Comparison of ENCODE assay signal across 8 mouse cellular contexts in the genomic region with DNA sequence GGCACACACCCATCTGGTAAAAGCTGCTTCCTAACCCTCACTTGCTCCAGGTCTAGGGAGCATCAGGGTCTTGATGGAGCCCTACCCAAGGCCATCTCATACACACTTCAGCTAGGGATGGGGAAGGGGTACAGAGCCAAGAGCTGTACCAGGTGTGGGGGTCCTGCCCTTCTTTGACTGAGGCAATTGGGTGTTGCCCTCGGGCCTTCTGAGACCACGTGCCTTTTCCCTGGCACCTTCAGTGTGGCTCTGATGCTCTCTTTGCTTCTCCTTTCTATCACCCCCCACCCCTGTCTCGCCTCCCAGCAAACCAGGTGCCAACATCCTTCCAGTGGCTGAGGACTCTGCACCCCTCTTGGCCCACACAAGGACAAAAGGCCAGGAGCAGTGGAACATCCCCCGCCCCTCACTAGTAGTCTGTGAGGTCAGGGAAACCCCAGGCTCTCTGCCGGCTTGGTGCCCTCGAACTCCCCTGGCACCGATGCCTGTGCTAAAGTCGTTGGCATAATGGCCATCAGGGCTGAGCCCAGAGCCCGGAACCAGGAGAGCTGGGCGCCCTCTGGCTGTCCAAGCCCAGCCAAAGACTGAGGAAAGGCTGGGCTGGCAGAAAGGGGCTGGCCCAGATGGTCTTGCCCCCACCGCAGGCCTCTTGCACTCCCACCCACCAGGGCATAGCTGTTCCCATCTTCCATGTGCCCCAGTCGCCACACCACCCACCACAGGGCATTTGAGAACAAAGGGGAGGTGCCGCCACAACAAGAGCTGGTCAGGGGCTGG.
DNase-seq lines count a peak whose midpoint lies in the region; ATAC-seq and TF ChIP-seq lines count a peak whose summit lies in the region.

No protein-coding gene starts in this region.

- no peak overlapping the region for H3K9ac ChIP-seq in heart, embryonic 12.5 days
- H3K9ac ChIP-seq in liver, embryonic 12.5 days = no peak overlapping the region

- 33% methylated on average over 13 of the region's 13 CpGs for WGBS in heart, embryonic 12.5 days
- 32% methylated on average over 13 of the region's 13 CpGs for WGBS in forebrain, embryonic 10.5 days
- 27% methylated on average over 13 of the region's 13 CpGs for WGBS in liver, embryonic 12.5 days (ENCODE audit: insufficient replicate concordance)
- WGBS in lung, adult 2 months = 43% methylated on average over 13 of the region's 13 CpGs

- H3K27me3 ChIP-seq in heart, embryonic 12.5 days (replicated peaks) = peaks cover 61% of the 10 kb centered on the region
- H3K27me3 ChIP-seq in forebrain, embryonic 10.5 days (ENCODE audit: poor library complexity, severe bottlenecking) = peaks cover 81% of the 10 kb centered on the region
- H3K27me3 ChIP-seq in liver, embryonic 12.5 days (replicated peaks) = peaks cover 73% of the 10 kb centered on the region

- H3K4me2 ChIP-seq in heart, embryonic 12.5 days = peak overlapping the region; percentile 97
- peak overlapping the region; percentile 66 for H3K4me2 ChIP-seq in liver, embryonic 12.5 days

- no peak for DNase-seq in heart, adult 8-10 months (ENCODE audit: low spot score)
- DNase-seq in brain, adult 2 months (ENCODE audit: low read depth, low spot score) = peak; percentile 79
- DNase-seq in forebrain, embryonic 10.5 days (ENCODE audit: extremely low spot score, low spot score) = no peak
- DNase-seq in urinary bladder, adult 2 months (ENCODE audit: low spot score) = no peak
- no peak for DNase-seq in lung, adult 2 months

- peaks cover 41% of the 10 kb centered on the region for H3K4me1 ChIP-seq in heart, embryonic 12.5 days (replicated peaks)
- peaks cover 35% of the 10 kb centered on the region for H3K4me1 ChIP-seq in forebrain, embryonic 10.5 days
- peaks cover 13% of the 10 kb centered on the region for H3K4me1 ChIP-seq in liver, embryonic 12.5 days
- 0 out of 2 replicates have a peak, but pooled peaks cover 4% of the 10 kb centered on the region for H3K4me1 ChIP-seq in lung, adult 2 months (ENCODE audit: control insufficient read depth, insufficient read depth, low read length)

- TF ChIP-seq CTCF in lung, adult 2 months (IDR thresholded peaks at IDR 0.05; ENCODE audit: insufficient read depth, low read length) = no peak

- no peaks in the 10 kb centered on the region for H3K36me3 ChIP-seq in heart, embryonic 12.5 days
- no peaks in the 10 kb centered on the region for H3K36me3 ChIP-seq in forebrain, embryonic 10.5 days (replicated peaks)
- no peaks in the 10 kb centered on the region for H3K36me3 ChIP-seq in liver, embryonic 12.5 days

- no peak for TF ChIP-seq POLR2A in lung, adult 2 months (IDR thresholded peaks at IDR 0.05; ENCODE audit: borderline replicate concordance, extremely low read depth, low read depth, low read length)

- ATAC-seq in heart, embryonic 12.5 days (ENCODE audit: insufficient number of reproducible peaks, low FRiP score) = no peak
- ATAC-seq in liver, embryonic 12.5 days = no peak
- no peak for ATAC-seq in granulocyte monocyte progenitor cell, adult 5-6 weeks (replicated peaks; ENCODE audit: poor library complexity, severe bottlenecking)

- no peak overlapping the region for H3K27ac ChIP-seq in heart, embryonic 12.5 days (ENCODE audit: poor library complexity, severe bottlenecking)
- H3K27ac ChIP-seq in forebrain, embryonic 10.5 days = no peak overlapping the region; the same call in 1 of the 2 replicates
- H3K27ac ChIP-seq in liver, embryonic 12.5 days = no peak overlapping the region

- no peaks in the 10 kb centered on the region for H3K9me3 ChIP-seq in heart, embryonic 12.5 days (replicated peaks)
- H3K9me3 ChIP-seq in forebrain, embryonic 10.5 days = no peaks in the 10 kb centered on the region
- no peaks in the 10 kb centered on the region for H3K9me3 ChIP-seq in liver, embryonic 12.5 days (replicated peaks)

- 0 out of 2 replicates have a peak overlapping the region, but pooled peaks have one; percentile 60 for H3K4me3 ChIP-seq in heart, embryonic 12.5 days
- peak overlapping the region; percentile 76; the same call in 1 of the 2 replicates for H3K4me3 ChIP-seq in forebrain, embryonic 10.5 days
- H3K4me3 ChIP-seq in liver, embryonic 12.5 days = 0 out of 2 replicates have a peak overlapping the region, but pooled peaks have one; percentile 2
- H3K4me3 ChIP-seq in lung, adult 2 months (replicated peaks; ENCODE audit: extremely low read depth, low read depth, low read length) = no peak overlapping the region
